Mouse (Mus musculus) left cerebral cortex, postnatal 10 days (tissue): Measurements from ENCODE around the gene Gatb. TPM values are rescaled to one million over a fixed set of nuclear protein-coding genes. Genes with fewer than 3 reads are reported as not detected.
"Not testable (repeated sequence)": the region's sequence is repeated elsewhere in the genome, so short reads cannot be mapped to it uniquely, and the experiment has no call there.

Experiments
- DNase-seq, 2 experiments: peaks; one replicate each; pipeline ENCODE4 v3.0.0; 2021 to 2022; ENCODE audit warnings: low spot score in 2 of 2, mixed read lengths in 1 of 2; ENCODE audit errors: extremely low spot score in 1 of 2
- intact Hi-C: fragments of 180-260 bp; cut with DNase I; formaldehyde crosslinking; loops from one replicate; pipeline ENCODE4 v1.15.1; 2025
- total RNA-seq, 2 experiments: library from RNA; stranded (reverse); gene quantifications; 2 replicates each; pipeline ENCODE4 v1.2.3; 2021

Gene Gatb
- 10 to 100 TPM; 18.3 to 21.6 TPM for total RNA-seq

DNA sequence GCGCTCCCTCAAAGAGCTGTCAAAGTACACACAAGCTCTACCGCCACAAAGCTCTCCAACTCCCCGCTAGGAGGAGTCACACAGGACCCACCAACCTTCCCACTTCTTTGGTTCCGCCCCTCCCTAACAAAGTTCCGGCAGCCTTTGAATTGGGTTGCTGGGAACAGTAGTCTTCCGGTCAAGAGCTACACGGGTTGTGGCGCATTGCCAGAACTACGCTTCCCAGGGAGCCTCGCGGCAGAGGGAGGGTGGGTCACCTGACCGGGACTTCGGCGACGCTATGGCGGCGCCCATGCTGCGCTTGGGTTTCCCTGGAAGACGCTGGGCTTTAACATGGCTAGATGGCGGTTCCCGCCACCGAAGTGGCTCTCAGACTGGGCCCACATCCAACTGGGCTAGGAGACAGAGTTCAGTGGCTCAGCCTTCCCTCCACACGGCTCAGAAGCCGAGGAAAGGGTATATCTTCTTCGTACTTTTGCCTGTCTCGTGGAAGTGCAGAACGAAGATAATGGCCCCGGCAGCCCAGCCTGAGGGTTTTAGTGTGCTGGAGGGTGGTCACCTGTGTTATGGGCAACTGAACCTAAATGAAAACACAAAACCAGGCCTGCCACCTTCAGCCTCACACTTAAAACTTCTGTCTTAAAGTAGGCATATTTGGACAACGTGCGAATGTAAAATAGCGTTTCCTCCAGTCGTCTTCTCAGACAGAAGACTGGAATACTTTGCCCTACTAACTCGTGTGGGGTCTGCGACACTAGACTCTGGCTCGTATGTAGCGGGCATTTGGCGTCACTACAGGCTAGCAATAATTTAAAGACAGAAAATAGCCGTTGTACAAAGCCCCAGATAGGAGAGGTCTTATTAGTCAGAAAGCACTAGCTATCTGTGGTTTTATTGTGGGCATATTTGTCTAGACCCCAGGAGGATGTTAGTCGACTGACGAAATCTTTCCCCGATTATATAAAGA lies at the start of gene Gatb:
Gatb (plus strand) TSS at position 256 of the 967 bp plus-strand sequence.
- intact Hi-C loops: loop anchor here (5.0 kb wide), 3 partner anchors 348 to 637 kb away; no protein-coding TSS in a partner anchor

DNA sequence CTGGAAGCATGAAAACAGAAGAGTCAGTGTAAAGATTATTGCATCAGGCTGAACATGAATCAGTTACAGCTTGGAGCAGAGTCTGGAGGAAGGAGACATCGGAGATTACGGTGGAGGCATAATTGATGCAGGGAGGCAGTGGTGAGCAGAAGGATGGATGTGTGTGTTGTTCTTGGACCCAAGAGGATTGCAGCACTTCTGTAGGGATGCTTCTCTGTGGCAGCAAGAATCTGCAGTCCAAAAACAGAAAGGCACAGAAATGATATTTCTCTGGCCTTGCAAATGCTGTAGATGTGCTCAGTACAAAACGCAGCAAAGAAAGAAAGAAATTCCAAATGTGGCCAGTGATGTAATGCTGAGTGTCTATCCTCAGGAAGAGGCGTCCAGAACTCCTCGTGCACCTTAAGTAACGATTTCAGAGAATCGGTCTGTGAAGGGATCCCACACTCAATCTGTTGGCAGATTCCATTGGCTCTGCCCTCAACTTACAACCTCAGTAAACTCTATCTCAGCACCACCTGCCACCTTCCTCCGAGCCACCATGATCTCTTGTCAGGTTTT lies 43.2 kb upstream of the Gatb start:
- intact Hi-C loops: no loop called here
- DNase-seq: peak in 1 of 2 experiments; percentile 31

More for the DNA sequence above, at the start of gene Gatb:
- DNase-seq: peak; percentile 99 to 100

DNA sequence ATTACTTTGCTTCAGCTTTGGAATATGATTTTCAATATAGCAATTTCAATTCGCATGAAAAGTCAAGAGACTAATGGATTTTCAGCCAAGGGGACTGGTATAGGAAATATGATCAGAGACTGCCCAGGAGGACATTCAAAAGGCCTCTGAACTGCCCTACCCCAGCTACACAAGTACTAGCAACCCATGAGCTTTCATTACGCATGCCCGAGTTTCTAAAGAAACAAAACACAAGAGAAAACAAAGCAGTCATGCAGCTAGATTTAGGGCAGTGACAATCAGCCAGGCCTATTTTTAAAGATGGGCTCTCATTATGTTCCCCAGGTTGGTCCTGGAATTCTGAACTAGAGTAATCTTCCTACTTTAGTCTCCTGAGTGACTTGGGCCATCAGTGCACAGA lies 41.5 kb upstream of the Gatb start:
- intact Hi-C loops: no loop called here
- no peak for DNase-seq

DNA sequence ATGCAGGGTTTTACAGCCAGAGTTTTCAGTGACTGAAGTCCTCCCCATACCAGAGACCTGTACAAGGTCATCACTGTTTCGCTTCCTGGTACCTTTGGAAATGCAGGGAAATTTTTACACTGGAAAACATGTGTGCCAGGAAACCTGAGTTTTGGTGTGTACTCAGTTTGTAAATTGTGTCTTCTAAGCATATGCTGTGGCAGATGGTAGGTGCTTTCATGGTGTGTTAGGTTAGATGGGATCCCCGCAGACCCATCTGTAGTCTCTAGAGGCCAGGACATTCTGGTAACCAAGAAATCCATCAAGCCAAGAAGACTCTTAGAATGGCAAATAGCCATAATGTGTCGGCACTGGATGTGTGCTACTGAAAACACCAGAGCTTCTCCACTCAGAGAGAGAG lies 38.9 kb upstream of the Gatb start:
- intact Hi-C loops: no loop called here
- DNase-seq: no peak

DNA sequence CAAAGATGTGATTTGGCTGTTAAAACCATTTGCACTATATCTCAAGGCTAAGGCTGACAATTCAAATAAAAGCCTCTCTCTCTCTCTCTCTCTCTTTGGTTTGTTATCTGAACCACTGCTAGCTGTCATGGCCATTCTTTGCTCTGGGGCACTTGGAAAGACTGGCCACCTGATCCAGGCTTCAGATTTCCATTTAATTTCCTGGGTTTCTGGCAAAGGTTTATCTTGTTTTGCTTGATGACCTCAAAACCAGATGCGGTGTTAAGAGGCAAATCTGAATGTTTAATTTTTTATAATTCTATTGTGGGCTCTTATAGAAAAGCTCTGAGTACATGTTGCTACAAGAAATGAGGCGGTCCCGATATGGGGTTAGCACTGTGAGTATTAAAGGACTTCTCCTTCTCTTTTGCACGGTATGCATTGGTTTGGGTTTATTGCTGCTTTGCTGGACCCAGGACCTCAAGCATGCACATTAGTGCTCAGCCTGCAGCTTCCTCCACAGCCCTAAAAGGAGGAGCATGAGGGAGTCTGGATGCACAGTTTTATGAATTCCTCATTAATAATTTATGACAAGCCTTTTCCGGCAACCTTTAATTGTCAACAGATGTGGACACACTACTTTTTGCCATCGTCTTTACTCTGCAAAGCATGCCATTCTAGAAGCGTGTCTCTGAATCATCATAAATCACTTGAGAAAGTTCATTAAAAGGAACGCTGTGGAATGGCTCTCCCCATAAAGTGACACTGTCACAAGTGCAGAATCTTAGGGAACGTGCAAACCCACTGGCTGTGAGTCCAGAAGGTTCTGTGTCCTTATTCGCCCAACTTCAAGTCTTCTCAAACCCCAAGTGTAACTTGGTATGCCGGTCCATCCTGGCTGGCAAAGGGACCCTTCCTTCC lies 38.0 kb upstream of the Gatb start:
- intact Hi-C loops: no loop called here
- no peak for DNase-seq

DNA sequence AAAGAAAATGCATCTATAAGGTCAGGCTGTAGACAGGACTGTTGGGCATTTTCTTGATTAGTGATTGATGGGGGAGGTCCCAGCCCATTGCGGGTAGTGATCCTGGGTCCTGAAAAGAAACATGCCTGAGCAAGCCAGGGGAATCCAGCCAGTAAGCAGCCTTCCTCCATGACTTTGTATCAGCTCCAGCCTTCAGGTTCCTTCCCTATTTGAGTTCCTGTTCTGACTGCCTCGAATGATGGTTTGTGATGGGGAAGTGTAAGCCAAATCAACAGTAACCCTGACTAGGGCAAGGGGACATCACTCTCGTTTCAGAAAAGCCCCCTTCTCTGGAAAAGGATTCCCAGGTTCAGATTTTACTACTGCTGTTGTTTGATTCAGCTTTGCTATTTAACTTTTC lies 31.2 kb upstream of the Gatb start:
- intact Hi-C loops: no loop called here

DNA sequence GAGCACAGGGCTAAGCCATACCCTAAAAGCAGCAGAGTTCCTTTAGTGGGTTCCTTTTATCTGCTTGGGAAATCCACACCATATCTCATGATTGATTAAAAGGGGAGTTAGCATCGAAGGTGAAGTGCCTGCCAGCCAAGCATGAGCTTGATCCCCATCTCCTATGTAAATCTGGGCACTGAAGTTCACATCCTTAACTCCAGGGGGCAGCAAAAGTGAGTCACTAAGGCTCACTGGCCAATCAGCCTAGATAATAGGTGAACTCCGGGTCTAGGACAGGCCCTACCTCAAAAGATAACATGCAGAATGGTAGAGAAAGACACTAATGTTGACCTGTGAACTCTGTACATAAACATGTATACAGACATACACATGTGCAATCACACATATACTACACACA lies 30.3 kb upstream of the Gatb start:
- DNase-seq: no peak
- intact Hi-C loops: no loop called here

More for the DNA sequence above, 31.2 kb upstream of the Gatb start:
- no peak for DNase-seq

DNA sequence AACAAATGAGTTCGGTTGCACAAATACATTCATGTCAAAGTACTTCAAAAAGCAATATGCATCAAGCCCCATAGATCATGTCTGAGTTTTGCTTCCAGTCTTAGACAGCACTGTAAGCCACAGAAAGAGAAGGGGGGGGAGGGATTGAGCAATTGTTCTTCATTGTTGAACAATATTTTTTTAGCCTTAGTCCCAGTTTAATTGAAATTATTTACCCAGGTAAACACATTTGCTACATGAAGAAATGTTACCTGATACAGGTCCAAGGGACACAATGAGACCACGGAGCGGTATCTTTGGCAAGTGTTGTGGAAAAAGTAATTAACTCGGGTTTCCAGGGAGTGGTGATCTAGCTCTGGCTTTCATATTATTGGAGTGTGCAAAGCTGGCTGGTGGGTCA lies 23.6 kb upstream of the Gatb start:
- no peak for DNase-seq
- intact Hi-C loops: no loop called here

GRCm38 (mm10) chr3:85551352-85551751 lies 22.6 kb upstream of the Gatb start:
- DNase-seq: peak in 1 of 2 experiments; percentile 38
- intact Hi-C loops: no loop called here

DNA sequence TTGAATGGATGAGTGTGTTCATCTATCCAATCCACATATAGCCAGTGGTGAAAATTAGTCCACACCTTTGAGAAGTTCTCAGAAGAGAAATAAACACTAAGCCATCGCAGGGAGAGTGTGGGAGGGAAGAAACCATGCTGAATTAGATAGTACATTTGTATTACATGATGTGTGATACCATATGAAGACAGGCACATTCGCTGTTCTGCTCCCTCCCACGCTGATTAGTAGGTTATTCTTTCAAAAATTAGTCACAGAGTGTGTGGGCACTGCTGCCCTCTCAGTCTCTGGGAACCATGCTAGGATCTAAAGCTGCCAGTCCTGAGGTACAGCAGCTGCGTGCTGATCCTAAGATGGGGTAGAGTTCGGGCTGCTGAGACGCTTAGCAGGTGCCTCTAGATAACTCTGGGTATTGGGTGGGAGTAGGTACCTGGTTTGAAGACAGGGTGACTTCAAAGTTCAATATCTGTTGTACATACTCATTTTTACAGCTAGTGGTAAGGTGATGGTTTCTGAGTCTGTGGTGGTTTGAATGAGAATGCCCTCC lies 20.1 kb upstream of the Gatb start:
- intact Hi-C loops: no loop called here
- DNase-seq: no peak

- no peak for DNase-seq
- intact Hi-C loops: no loop called here
These were observed 9.3 kb upstream of the Gatb start for GRCm38 (mm10) chr3:85564603-85565002.

- peak; percentile 52 to 74 for DNase-seq
- intact Hi-C loops: loop anchor here (5.0 kb wide), 3 partner anchors 351 to 634 kb away; no protein-coding TSS in a partner anchor
These were observed 2.6 kb upstream of the Gatb start for GRCm38 (mm10) chr3:85571276-85571675.

DNA sequence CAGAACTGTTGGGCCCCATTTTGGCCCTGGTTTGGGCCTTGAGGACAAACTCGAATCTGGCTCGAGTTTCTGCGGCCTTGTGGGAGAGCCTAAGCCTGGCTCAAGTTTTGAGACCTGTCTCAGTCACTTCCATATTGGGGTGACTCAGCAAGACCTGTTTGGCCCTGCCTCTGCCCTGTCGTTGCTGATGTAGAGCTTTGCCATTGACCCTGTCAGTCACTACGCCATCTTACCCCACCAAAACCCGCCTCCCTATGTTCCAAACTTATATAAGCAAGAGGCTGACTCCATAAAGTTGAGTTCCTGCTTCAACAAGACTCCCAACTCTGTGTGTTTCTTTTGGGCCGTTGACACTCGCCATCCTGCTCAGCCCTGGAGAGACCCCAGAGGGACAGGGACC lies 1.4 kb upstream of the Gatb start:
- DNase-seq: not testable (repeated sequence)
- intact Hi-C loops: loop anchor here (5.0 kb wide), 3 partner anchors 350 to 635 kb away; no protein-coding TSS in a partner anchor

- DNase-seq: no peak
- intact Hi-C loops: loop anchor here (5.0 kb wide), 3 partner anchors 349 to 636 kb away; no protein-coding TSS in a partner anchor
These were observed 579 bp upstream of the Gatb start for GRCm38 (mm10) chr3:85573216-85573863.

DNA sequence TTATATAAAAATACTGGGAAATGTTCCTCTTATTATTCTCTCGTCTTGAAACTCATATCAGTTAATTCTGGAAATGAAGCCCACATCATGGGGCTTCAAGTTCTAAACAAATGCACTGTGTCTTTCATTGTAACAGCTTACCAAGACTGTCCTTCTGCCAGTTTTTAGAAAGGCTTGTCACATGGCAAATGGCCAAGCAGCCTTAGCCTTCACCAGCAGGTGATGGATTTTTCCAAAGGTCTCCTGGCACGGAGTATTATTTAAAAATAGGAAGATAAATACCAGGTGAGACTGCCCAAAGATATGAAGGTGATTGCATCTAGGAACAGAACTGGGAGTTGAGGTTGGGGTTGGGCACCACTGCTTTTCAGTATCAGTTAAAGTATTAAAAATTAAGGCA lies 8.8 kb downstream of the Gatb start:
- DNase-seq: no peak
- intact Hi-C loops: no loop called here

GRCm38 (mm10) chr3:85583194-85583593 lies 9.3 kb downstream of the Gatb start:
- DNase-seq: no peak
- intact Hi-C loops: no loop called here

DNA sequence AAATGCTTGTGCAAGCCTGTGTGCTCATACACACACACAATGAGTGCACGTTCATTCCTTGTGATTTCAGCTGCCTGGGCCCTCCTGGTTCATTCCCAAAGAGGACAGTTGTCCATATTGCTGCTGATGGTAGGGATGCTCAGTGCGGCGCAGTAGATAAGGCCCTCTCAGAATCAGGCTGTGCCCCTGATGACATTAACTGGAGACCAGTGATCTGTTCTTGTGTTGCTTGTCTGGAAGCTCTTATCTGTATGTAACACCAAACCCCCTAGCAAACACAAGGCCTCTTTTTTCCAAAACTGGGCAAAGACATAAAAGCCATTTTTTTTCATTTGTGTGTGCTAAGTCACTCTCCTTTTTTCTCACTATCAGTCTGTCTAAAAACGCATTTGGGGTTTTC lies 11.0 kb downstream of the Gatb start:
- DNase-seq: no peak
- intact Hi-C loops: no loop called here

DNA sequence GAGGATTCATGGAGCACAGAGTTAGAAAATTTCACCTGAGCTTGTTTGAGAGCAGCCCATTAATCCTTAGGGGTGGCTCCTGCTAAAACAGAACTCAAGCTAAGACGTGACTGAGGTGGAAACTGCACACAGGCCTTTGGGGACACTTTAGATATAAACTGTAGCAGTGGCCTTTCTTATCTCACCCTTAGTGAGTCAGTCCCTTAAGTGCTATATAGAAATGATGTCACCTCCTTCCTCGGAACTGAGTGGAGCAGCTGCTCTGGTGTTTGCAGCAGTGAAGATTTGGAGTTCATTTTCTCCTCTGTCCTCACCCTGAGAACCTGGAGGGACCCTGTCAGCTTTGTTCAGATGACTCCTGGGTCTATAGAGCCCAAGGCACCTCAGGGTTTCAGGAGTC lies 14.8 kb downstream of the Gatb start:
- intact Hi-C loops: no loop called here

More for the DNA sequence above, 14.8 kb downstream of the Gatb start:
- DNase-seq: no peak
